Mouse (Mus musculus) megakaryocyte, adult 5-6 weeks (primary cell): ENCODE data around the gene Rcor1. TPM values are rescaled to one million over a fixed set of nuclear protein-coding genes. Genes with fewer than 3 reads are reported as not detected.

Source experiments
- ATAC-seq: 2 replicates; pipeline ENCODE4 v1.8.0; 2016; ENCODE audit warnings: mild to moderate bottlenecking, inconsistent platforms; ENCODE audit not compliant: poor library complexity, severe bottlenecking
- total RNA-seq, 2 experiments: library from RNA; stranded (forward) in 1 of 2; stranded (reverse) in 1 of 2; fragments of 153-499, 151-499 nt in 1 of 2; fragments of 221-1000, 200-1000 nt in 1 of 2; gene quantifications; 2 replicates each; pipeline versions ENCODE4 v1.2.3 to v1.2.4; 2015 to 2017

The Rcor1 gene
- total RNA-seq, 2 experiments from 2014 or later: 22.8 to 30.6 TPM

DNA sequence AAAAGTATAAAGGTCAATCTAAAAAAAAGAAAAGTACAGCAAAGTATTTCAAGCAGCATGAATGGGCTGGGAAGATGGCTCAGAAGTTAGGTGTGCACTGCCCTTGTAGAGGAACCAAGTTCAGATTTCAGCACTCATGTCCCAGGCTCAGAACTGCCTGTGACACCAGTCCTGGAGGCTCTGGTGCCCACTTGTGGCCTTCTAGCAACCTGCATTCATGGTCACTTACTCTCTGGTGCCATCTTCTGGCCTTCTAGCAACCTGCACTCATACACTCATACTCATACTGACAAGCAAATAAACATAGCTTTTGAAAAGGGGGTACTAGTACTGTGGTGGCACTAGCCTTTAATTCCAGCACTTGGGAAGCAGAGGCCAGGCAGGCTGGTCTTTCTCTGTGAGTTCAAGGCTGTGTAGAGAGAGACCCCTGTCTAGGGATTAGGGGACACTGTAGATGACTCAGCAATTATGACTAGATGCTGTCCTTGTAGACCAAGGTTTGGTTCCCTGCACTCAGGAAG lies 83.2 kb downstream of the Rcor1 start:
- ATAC-seq: peak; percentile 75

DNA sequence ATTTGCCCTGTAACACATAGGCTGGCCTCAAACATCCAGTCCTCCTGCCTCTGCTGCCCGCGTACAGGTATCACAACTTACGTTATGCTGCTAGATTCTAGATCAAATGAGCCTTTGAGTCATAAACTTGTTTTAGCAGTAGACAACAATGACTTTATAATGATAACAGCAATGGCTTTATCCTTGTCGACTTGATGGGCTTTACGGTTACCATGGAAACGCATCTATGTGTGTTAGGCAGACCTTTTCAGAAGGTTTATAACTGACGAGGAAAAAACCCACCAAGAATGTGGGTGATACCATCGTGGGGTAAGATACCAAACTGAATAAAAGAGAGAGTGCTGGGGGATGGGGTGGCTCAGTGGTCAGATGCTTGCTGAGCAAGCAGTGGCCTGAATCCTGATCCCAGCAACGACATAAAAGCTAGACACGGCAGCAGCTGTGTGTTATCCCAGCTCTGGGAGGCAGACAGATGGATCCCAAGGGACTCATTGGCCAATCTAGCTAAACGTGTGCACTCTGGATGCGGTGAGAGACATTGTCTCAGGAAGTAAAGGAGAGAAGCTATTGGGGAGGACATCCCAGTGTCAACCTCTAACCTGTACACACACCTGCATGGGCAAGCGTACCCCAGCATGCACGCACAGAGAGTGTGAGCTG lies 85.6 kb downstream of the Rcor1 start:
- ATAC-seq: no peak

DNA sequence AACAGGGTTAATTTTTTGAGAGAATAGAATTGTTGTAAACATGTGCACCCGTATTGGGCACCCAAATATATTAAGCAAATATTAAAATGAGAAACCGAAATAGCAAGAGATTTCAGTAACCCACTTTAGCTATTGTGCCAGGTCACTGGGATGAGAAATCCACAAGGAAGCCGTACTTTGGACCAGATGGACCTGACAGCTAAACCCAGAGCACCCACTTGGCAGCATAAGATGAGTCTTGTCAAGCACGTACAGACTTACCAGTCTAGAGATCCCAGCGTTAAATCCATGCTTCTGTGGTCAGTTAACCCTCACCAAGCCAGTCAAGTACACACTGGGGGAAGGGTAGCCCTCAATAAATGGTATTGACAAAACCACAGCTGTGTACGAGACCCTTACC lies 86.5 kb downstream of the Rcor1 start:
- no peak for ATAC-seq

- ATAC-seq: no peak
Observed at GRCm38 (mm10) chr12:111134169-111134568, 95.0 kb downstream of the Rcor1 start.

GRCm38 (mm10) chr12:111134791-111135733 lies 95.9 kb downstream of the Rcor1 start:
- no peak for ATAC-seq

DNA sequence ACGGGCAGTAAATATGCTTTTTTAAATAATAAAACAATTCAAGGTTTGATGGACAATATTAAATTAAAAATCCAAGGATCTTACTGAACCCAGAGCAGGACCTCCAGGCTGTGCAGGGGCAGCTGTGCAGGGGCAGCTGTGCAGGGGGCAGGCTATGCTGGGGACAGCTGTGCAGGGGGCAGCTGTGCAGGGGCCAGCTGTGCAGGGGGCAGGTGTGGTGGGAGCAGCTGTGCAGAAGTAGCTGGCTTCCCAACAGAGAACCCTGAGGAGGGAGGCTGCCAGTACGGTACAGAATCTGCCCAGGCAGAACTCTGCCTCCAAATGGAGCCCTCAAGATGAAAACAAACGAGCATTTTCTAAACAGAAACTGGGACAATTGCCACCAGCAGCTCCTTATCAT lies 96.8 kb downstream of the Rcor1 start:
- ATAC-seq: no peak

GRCm38 (mm10) chr12:111137079-111137478 lies 97.9 kb downstream of the Rcor1 start:
- ATAC-seq: no peak

GRCm38 (mm10) chr12:111143005-111143508 lies 103.9 kb downstream of the Rcor1 start:
- no peak for ATAC-seq

DNA sequence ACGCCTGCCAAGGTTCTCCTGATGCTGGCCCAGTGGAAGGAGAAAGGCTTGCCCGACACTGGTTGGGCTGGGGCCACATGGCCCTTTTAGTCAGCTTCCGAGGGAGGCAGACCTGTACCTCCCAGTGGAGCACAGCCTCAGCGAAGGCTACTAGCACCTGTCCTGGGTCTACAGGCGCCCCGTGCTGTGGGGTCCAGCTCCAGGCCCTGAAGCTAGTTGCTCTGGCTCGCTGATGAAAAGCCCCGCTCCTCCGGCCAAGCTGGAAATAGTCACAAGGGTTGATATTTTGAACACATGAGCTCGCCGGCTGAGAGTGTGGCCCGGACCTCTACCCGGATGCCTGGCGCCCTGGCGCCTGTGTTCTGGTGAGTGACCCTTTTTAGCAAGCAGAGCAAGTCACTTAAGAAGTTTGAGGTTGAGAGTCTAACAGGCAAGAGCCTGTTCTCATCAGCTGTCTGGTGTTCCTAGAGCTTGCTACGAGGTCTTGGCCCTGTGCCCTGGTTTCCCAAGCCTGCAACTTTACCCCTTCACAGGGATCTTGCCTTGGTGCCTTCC lies 104.4 kb downstream of the Rcor1 start:
- ATAC-seq: no peak

- ATAC-seq: no peak
Observed at GRCm38 (mm10) chr12:111144598-111144997, 105.4 kb downstream of the Rcor1 start.

GRCm38 (mm10) chr12:111145269-111145668 lies 106.1 kb downstream of the Rcor1 start:
- no peak for ATAC-seq

- ATAC-seq: peak; percentile 86
Observed at GRCm38 (mm10) chr12:111149495-111150235, 110.5 kb downstream of the Rcor1 start.

GRCm38 (mm10) chr12:111150236-111150596 lies 111.1 kb downstream of the Rcor1 start:
- 0 out of 2 replicates have a peak, but pooled peaks have one; percentile 34 for ATAC-seq

GRCm38 (mm10) chr12:111151422-111152156 lies 112.4 kb downstream of the Rcor1 start:
- ATAC-seq: no peak

- ATAC-seq: no peak
Observed at GRCm38 (mm10) chr12:111152579-111152978, 113.4 kb downstream of the Rcor1 start.

DNA sequence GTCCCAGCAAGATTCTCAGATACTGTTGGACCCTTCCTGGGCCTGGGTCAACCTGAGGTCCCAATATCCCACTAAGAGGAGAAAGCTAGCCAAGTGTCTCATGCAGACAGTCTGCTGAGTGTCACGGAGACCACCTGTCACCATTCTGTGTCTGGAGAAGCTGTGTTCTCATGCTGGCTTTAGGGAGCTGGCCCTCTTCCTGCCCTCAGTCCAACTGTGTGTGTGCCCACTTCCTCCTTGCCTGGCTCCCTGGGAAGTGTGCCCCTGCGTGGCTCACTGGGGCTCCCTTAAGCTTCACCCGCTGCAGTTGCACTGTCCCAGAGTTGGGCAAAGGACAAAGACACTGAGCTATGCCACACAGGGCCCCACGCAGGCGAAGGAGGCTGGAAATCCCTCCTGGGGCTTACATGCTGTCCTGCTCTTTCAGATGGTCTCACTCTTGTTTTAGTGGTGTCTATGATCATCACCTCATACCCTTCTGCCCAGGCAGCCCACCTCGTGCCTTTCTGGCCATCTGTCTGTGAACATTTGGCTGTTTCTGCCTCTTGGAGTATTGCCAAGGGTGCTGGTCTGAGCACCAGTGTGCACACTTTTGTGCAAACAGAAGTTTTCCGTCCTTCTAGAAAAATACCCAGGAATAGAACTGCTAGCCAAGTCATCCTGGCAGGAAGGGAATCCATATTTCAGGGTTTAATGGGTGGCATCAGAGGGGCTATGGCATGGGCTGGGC lies 114.0 kb downstream of the Rcor1 start:
- no peak for ATAC-seq

- no peak for ATAC-seq
Observed at GRCm38 (mm10) chr12:111153946-111154345, 114.8 kb downstream of the Rcor1 start.

DNA sequence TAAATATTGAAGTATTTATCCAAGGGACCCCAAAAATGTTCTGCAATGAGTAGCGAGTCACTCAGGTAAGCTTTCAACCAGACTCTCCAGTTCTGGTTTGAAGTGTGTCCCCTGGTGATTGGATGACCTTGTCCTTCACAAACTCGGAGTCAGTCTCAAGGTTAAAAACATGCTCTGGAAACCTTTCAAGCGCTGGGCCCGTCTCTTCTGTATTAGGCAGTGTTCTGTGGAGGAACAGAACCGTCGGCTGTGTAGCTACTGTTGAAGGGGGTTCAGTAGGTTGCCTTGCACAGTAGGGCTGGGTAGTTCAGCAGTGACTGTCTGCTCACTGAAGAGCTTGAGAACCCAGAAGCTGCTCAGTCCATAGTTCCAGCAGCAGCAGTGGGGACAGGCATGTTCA lies 115.5 kb downstream of the Rcor1 start:
- no peak for ATAC-seq

GRCm38 (mm10) chr12:111155756-111156155 lies 116.6 kb downstream of the Rcor1 start:
- no peak for ATAC-seq
